Mouse (Mus musculus): ENCODE measurements around the gene Casp7. TPM values are rescaled to one million over a fixed set of nuclear protein-coding genes. Genes with fewer than 3 reads are reported as not detected.

Gene Casp7
- total and polyA plus RNA-seq, 2 experiments from 2014 or later, result 25.2 to 34.5 TPM

GRCm38 (mm10) chr19:56450892-56451291 lies 54.0 kb downstream of the Casp7 start:
- H3K36me3 ChIP-seq (ENCODE audit: insufficient read depth, low read length), result no peaks in the 10 kb centered on the region
- H3K27ac ChIP-seq (ENCODE audit: low read depth, low read length), result no peak overlapping the region
- ATAC-seq (ENCODE audit: low FRiP score), result no peak
- no peak overlapping the region for H3K4me3 ChIP-seq (ENCODE audit: low read depth, low read length)
- H3K9me3 ChIP-seq (ENCODE audit: low read length), result no peaks in the 10 kb centered on the region
- no peak for TF ChIP-seq CTCF (IDR thresholded peaks at IDR 0.05)
- no peak overlapping the region for H3K9ac ChIP-seq (replicated peaks; ENCODE audit: low read length, poor library complexity, severe bottlenecking)
- H3K4me1 ChIP-seq (ENCODE audit: insufficient read depth, low read length), result no peaks in the 10 kb centered on the region
- H3K4me2 ChIP-seq (ENCODE audit: low read depth, low read length, poor library complexity, severe bottlenecking), result no peak overlapping the region
- H3K27me3 ChIP-seq (ENCODE audit: insufficient read depth, low read length), result no peaks in the 10 kb centered on the region
- 92% methylated on average over 5 of the region's 5 CpGs for WGBS
- DNase-seq (ENCODE audit: low spot score), result no peak

DNA sequence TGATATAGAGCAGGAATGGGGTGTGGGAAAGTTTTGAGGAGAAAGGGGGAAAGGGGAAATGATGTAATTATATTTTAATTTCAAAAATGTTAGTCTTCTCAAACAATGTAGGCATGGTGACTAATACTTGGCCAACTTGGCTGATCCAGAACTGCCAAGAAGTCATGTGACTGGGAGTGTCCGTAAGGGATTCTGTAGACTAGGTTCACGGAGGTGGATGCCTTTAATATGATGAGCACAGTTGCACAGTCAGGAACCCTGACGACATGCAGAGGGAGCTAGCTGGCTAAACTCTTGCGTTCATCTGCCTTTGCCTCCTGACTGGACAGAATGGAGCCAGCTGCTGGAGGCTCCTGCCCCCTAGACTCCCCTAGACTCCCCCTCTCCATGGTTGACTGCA lies 54.9 kb downstream of the Casp7 start:
- no peak overlapping the region for H3K9ac ChIP-seq (replicated peaks; ENCODE audit: low read length, poor library complexity, severe bottlenecking)
- H3K4me3 ChIP-seq (ENCODE audit: low read depth, low read length), result no peak overlapping the region
- H3K27ac ChIP-seq (ENCODE audit: low read depth, low read length), result no peak overlapping the region
- no peaks in the 10 kb centered on the region for H3K4me1 ChIP-seq (ENCODE audit: insufficient read depth, low read length)
- no peak overlapping the region for H3K4me2 ChIP-seq (ENCODE audit: low read depth, low read length, poor library complexity, severe bottlenecking)
- no peak for ATAC-seq (ENCODE audit: low FRiP score)
- no peaks in the 10 kb centered on the region for H3K9me3 ChIP-seq (ENCODE audit: low read length)
- H3K36me3 ChIP-seq (ENCODE audit: insufficient read depth, low read length), result no peaks in the 10 kb centered on the region
- DNase-seq (ENCODE audit: low spot score), result no peak
- TF ChIP-seq CTCF (IDR thresholded peaks at IDR 0.05), result no peak
- 76% methylated on average over 4 of the region's 4 CpGs for WGBS
- no peaks in the 10 kb centered on the region for H3K27me3 ChIP-seq (ENCODE audit: insufficient read depth, low read length)

GRCm38 (mm10) chr19:56452421-56452820 lies 55.5 kb downstream of the Casp7 start:
- Histone ChIP-seq H3K27me3 (ENCODE audit: insufficient read depth, low read length) (no peaks in the 10 kb centered on the region), H3K4me2 (ENCODE audit: low read depth, low read length, poor library complexity, severe bottlenecking) (no peak overlapping the region), H3K4me3 (ENCODE audit: low read depth, low read length) (no peak overlapping the region), H3K9ac (replicated peaks; ENCODE audit: low read length, poor library complexity, severe bottlenecking) (no peak overlapping the region), H3K27ac (ENCODE audit: low read depth, low read length) (no peak overlapping the region), H3K9me3 (ENCODE audit: low read length) (no peaks in the 10 kb centered on the region), H3K4me1 (ENCODE audit: insufficient read depth, low read length) (no peaks in the 10 kb centered on the region), H3K36me3 (ENCODE audit: insufficient read depth, low read length) (no peaks in the 10 kb centered on the region)
- ATAC-seq (ENCODE audit: low FRiP score), result no peak
- DNase-seq (ENCODE audit: low spot score), result no peak
- WGBS, result 94% methylated on average over 2 of the region's 2 CpGs
- TF ChIP-seq CTCF (IDR thresholded peaks at IDR 0.05), result no peak

- H3K27ac ChIP-seq (ENCODE audit: low read depth, low read length), result no peak overlapping the region
- no peaks in the 10 kb centered on the region for H3K9me3 ChIP-seq (ENCODE audit: low read length)
- no peak for DNase-seq (ENCODE audit: low spot score)
- no peak overlapping the region for H3K4me2 ChIP-seq (ENCODE audit: low read depth, low read length, poor library complexity, severe bottlenecking)
- no peak for TF ChIP-seq CTCF (IDR thresholded peaks at IDR 0.05)
- no peak for ATAC-seq (ENCODE audit: low FRiP score)
- H3K9ac ChIP-seq (replicated peaks; ENCODE audit: low read length, poor library complexity, severe bottlenecking), result no peak overlapping the region
- 77% methylated on average over 4 of the region's 4 CpGs for WGBS
- no peaks in the 10 kb centered on the region for H3K4me1 ChIP-seq (ENCODE audit: insufficient read depth, low read length)
- no peak overlapping the region for H3K4me3 ChIP-seq (ENCODE audit: low read depth, low read length)
- H3K36me3 ChIP-seq (ENCODE audit: insufficient read depth, low read length), result no peaks in the 10 kb centered on the region
- H3K27me3 ChIP-seq (ENCODE audit: insufficient read depth, low read length), result no peaks in the 10 kb centered on the region
These were observed 57.9 kb downstream of the Casp7 start for GRCm38 (mm10) chr19:56454862-56455261.

GRCm38 (mm10) chr19:56455369-56455768 lies 58.4 kb downstream of the Casp7 start:
- H3K4me3 ChIP-seq (ENCODE audit: low read depth, low read length), result no peak overlapping the region
- no peaks in the 10 kb centered on the region for H3K9me3 ChIP-seq (ENCODE audit: low read length)
- WGBS, result 41% methylated on average over 2 of the region's 2 CpGs
- H3K27me3 ChIP-seq (ENCODE audit: insufficient read depth, low read length), result no peaks in the 10 kb centered on the region
- DNase-seq (ENCODE audit: low spot score), result no peak
- H3K4me2 ChIP-seq (ENCODE audit: low read depth, low read length, poor library complexity, severe bottlenecking), result no peak overlapping the region
- H3K4me1 ChIP-seq (ENCODE audit: insufficient read depth, low read length), result no peaks in the 10 kb centered on the region
- H3K9ac ChIP-seq (replicated peaks; ENCODE audit: low read length, poor library complexity, severe bottlenecking), result no peak overlapping the region
- no peak for TF ChIP-seq CTCF (IDR thresholded peaks at IDR 0.05)
- H3K36me3 ChIP-seq (ENCODE audit: insufficient read depth, low read length), result no peaks in the 10 kb centered on the region
- no peak overlapping the region for H3K27ac ChIP-seq (ENCODE audit: low read depth, low read length)
- ATAC-seq (ENCODE audit: low FRiP score), result no peak

- no peaks in the 10 kb centered on the region for H3K9me3 ChIP-seq (ENCODE audit: low read length)
- H3K27ac ChIP-seq (ENCODE audit: low read depth, low read length), result no peak overlapping the region
- no peaks in the 10 kb centered on the region for H3K27me3 ChIP-seq (ENCODE audit: insufficient read depth, low read length)
- no peak overlapping the region for H3K4me2 ChIP-seq (ENCODE audit: low read depth, low read length, poor library complexity, severe bottlenecking)
- ATAC-seq (ENCODE audit: low FRiP score), result no peak
- no peak overlapping the region for H3K9ac ChIP-seq (replicated peaks; ENCODE audit: low read length, poor library complexity, severe bottlenecking)
- no peaks in the 10 kb centered on the region for H3K36me3 ChIP-seq (ENCODE audit: insufficient read depth, low read length)
- no peak for TF ChIP-seq CTCF (IDR thresholded peaks at IDR 0.05)
- no peak overlapping the region for H3K4me3 ChIP-seq (ENCODE audit: low read depth, low read length)
- no peak for DNase-seq (ENCODE audit: low spot score)
- WGBS, result 87% methylated on average over 4 of the region's 4 CpGs
- H3K4me1 ChIP-seq (ENCODE audit: insufficient read depth, low read length), result no peaks in the 10 kb centered on the region
These were observed 60.6 kb downstream of the Casp7 start for GRCm38 (mm10) chr19:56457569-56457968.

Data from midbrain, postnatal 0 days (tissue).